Mouse (Mus musculus): ENCODE measurements around the gene Vps13d.

Vps13d gene

GRCm38 (mm10) chr4:144983228-144983744, 211.5 kb downstream of the Vps13d start:
- no peak for DNase-seq (ENCODE audit: low read depth in 2 of 2, low spot score in 2 of 2)

GRCm38 (mm10) chr4:144980811-144981551, 213.8 kb downstream of the Vps13d start:
- DNase-seq (ENCODE audit: low read depth in 2 of 2, low spot score in 2 of 2): peak in 1 of 2 experiments; percentile 1

- no peak for DNase-seq (ENCODE audit: low read depth in 2 of 2, low spot score in 2 of 2)
These were observed 214.7 kb downstream of the Vps13d start for GRCm38 (mm10) chr4:144980110-144980509.

- no peak for DNase-seq (ENCODE audit: low read depth in 2 of 2, low spot score in 2 of 2)
These were observed 216.8 kb downstream of the Vps13d start for GRCm38 (mm10) chr4:144978039-144978438.

- DNase-seq (ENCODE audit: low read depth in 2 of 2, low spot score in 2 of 2): no peak
These were observed 217.7 kb downstream of the Vps13d start for GRCm38 (mm10) chr4:144977057-144977456.

GRCm38 (mm10) chr4:144975505-144975904, 219.3 kb downstream of the Vps13d start:
- no peak for DNase-seq (ENCODE audit: low read depth in 2 of 2, low spot score in 2 of 2)

- DNase-seq (ENCODE audit: low read depth in 2 of 2, low spot score in 2 of 2): no peak
These were observed 220.3 kb downstream of the Vps13d start for GRCm38 (mm10) chr4:144974458-144974857.

GRCm38 (mm10) chr4:144972948-144973720, 221.7 kb downstream of the Vps13d start:
- DNase-seq (ENCODE audit: low read depth in 2 of 2, low spot score in 2 of 2): no peak

- DNase-seq (ENCODE audit: low read depth in 2 of 2, low spot score in 2 of 2): no peak
These were observed 223.8 kb downstream of the Vps13d start for GRCm38 (mm10) chr4:144971048-144971447.

GRCm38 (mm10) chr4:144969030-144969429, 225.8 kb downstream of the Vps13d start:
- no peak for DNase-seq (ENCODE audit: low read depth in 2 of 2, low spot score in 2 of 2)

- no peak for DNase-seq (ENCODE audit: low read depth in 2 of 2, low spot score in 2 of 2)
These were observed 226.4 kb downstream of the Vps13d start for GRCm38 (mm10) chr4:144968371-144968770.

GRCm38 (mm10) chr4:144965255-144965654, 229.6 kb downstream of the Vps13d start:
- no peak for DNase-seq (ENCODE audit: low read depth in 2 of 2, low spot score in 2 of 2)

GRCm38 (mm10) chr4:144961696-144962095, 233.1 kb downstream of the Vps13d start:
- DNase-seq (ENCODE audit: low read depth in 2 of 2, low spot score in 2 of 2): no peak

GRCm38 (mm10) chr4:144961232-144961631, 233.6 kb downstream of the Vps13d start:
- no peak for DNase-seq (ENCODE audit: low read depth in 2 of 2, low spot score in 2 of 2)

GRCm38 (mm10) chr4:144960188-144960904, 234.5 kb downstream of the Vps13d start:
- DNase-seq (ENCODE audit: low read depth in 2 of 2, low spot score in 2 of 2): no peak

GRCm38 (mm10) chr4:144957721-144958120, 237.1 kb downstream of the Vps13d start:
- no peak for DNase-seq (ENCODE audit: low read depth in 2 of 2, low spot score in 2 of 2)

- no peak for DNase-seq (ENCODE audit: low read depth in 2 of 2, low spot score in 2 of 2)
These were observed 237.6 kb downstream of the Vps13d start for GRCm38 (mm10) chr4:144957186-144957585.

- no peak for DNase-seq (ENCODE audit: low read depth in 2 of 2, low spot score in 2 of 2)
These were observed 238.5 kb downstream of the Vps13d start for GRCm38 (mm10) chr4:144956293-144956692.

- DNase-seq (ENCODE audit: low read depth in 2 of 2, low spot score in 2 of 2): no peak
These were observed 238.9 kb downstream of the Vps13d start for GRCm38 (mm10) chr4:144955863-144956262.

- DNase-seq (ENCODE audit: low read depth in 2 of 2, low spot score in 2 of 2): no peak
These were observed 241.4 kb downstream of the Vps13d start for GRCm38 (mm10) chr4:144953421-144953820.

- no peak for DNase-seq (ENCODE audit: low read depth in 2 of 2, low spot score in 2 of 2)
These were observed 242.9 kb downstream of the Vps13d start for GRCm38 (mm10) chr4:144951859-144952258.

Data from CD8-positive naive resting alpha-beta T cell, adult 2 months (primary cell).